Mouse (Mus musculus): Measurements from ENCODE around the gene Mmaa.
A peak's percentile ranks its signal among the peaks of the same experiment; 100 is the strongest.

Mmaa gene

DNA sequence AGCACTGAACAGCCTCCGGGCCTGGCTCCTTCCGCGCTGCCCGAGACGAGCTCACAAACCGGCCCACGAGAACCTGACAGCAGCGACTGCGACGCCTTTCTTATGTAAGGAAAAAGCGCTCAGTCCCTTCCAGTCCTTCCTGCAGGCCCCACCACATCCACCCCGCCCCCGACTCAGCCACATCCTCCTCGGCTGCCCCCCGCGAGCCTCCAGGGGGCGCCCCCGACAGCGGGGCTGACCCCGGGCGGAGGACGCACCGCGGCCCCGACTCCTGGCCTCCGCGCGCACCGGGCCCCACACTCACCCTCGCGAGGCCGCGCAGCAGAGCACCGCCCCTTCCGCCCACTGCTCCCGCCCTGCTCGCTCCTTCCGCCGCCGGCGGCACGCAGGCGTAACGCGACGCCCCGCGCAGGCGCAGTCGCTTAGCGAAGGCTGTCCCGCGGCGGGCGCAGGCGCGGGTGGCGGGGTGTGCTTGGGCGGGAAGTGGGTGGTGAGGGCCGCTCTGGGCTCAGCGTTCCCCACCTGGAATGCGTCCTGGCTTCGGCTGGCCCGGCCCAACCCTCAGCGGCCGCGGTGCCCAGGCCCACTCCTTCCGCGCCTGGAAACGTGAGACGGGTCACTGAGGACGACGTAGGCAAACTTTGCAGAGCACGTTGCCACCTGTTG is at the start of gene Mmaa:
Mmaa (minus strand) TSS at position 328 of the 666 bp plus-strand sequence.
- peak; percentile 98 for DNase-seq (ENCODE audit: low spot score)

DNA sequence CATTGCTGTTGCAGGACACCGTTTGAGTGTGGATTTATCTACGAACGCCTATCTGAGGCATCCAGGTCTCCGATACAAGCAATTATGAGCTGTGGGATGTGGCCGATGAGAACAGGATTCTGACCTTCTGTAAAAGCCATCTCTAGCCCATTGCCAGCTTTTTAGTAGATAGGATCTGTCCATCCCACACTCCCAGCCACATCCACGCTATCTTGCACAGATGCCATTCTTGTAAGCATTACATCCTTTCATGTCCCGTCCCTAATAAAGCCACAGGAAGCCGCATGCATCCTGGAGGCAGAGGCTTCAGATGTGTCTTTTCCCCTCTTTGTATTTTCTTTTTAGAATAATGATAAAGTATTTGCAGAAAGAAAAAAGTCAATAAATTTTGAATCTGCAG is 46.5 kb upstream of the Mmaa start:
- DNase-seq (ENCODE audit: low spot score): no peak

DNA sequence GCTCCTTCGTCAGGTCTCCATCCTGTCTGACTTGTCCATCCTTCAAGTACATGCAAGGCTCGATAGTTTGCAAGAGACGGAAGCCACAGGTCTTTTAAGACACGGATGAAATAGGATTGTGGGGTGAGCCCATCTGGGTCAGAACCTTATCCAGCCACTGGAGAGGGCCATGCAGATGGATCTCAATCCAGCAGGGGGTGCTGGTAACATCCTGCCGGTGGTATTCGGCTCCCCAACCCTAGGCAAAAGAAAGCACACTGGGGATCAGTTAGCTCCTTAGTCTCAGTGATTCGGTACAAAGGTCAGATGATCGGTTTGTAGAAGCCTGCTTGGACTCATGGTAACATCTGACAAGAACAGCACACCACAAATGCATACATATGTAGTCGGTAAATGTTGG is 44.8 kb upstream of the Mmaa start:
- DNase-seq (ENCODE audit: low spot score): no peak

DNA sequence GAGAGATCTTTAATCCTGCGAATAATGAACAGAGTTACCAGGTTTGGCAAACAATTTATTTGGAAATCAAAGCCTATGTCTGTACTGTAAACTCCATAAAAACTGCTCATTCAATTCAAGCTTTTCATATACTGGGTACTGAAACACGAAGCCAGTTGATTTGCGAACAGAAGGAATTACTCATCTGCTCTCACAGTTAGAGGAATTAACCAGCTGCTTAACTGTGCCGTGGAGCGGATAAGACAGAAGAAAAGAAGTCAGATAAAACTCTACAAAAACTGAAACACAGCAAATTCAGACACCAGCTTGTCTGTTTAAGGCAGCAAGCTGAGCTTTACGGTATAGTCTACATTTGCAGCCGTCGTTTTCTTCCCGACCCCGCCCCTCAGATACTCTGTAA is 43.9 kb upstream of the Mmaa start:
- DNase-seq (ENCODE audit: low spot score): no peak

DNA sequence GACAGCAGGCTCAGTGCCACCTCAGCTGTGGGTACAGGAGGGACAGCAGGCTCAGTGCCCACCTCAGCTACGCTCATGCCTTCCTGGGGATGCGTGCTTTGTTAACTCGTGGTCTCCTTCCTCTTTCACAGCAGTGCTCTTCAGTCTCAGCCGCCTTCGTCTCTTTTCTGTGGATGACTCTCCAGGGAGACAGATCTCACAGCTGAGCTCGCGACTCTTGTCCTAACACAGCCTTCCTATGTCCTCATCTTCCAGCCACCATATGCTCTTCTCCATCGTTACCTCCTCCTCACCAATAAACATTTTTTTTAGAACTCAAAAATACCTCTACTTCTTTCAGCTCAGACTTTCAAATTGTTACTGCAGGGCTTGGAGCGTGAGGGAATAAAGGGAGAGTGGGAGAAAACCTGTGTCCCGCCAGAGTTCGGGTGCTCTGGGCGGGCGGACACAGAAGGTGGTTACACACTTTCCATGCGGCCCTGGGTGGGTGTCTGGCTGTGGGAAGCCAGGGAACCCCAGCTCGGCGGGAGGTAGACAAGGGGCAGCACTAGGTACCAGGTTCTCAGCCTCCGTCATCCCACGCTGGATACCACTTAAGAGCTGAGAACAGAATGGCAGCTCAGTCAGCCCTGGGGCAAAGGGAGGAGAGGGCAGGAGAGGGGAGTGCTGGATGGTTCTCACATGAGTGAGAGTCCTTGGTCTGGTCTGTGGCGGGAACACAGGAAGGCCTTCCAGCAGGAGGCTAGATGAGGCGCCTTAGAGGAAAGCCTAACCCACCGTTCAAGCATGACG is 37.6 kb upstream of the Mmaa start:
- DNase-seq (ENCODE audit: low spot score): no peak

DNA sequence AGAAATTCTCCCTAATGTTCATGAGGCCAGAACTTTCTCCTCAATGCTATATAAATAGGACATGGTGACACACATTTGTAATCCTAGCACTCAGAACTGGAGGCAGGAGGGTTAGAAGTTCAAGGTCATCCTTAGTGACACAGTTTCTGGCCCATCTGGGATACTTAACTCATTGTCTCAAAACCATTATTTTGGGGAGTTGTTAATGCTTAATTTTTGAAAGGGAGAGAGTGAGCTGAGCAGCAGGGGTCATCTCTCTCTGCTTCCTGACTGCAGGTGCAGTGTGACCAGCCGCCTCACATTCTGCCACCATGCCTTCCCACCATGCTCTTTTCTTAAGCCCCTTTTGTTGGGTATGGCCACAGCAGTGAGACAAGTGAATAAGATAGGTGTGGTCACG is 36.8 kb upstream of the Mmaa start:
- no peak for DNase-seq (ENCODE audit: low spot score)

DNA sequence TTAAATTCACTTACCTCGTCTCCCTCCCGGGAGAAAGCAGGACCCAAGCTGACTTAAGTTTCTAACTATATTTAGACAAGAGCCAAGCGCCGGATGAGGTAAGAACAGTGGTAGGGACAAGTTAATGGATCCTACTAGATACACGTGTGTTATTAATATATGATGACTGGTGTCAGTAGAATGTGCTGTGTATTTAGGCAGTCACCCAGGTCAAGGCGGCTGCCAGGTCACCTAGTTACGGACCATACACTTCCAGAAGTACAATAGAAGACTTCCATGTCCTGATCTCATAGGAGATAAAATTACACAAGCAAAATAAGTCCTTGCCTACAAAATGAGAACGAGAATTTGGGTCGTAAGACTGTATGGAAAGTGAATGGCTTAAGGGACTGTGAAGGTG is 36.3 kb upstream of the Mmaa start:
- DNase-seq (ENCODE audit: low spot score): no peak

DNA sequence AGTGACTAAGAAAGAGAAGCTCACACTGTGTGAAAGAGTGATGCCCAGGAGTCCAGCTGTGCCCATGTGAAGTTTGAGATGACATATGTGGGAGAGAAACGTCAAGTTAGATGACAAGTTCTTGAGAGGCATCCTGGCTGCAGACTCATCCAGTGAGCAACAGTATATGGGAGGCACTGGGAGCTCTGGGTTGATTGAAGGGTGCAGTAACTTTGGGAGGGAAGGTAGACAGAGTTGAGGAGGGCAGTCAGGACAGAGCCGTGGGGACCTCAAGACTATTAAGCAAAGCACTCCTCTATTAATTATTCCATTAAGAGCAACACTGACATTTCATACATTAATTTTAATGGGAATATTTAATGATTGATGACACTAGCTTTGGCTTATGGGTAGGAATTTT is 35.0 kb upstream of the Mmaa start:
- no peak for DNase-seq (ENCODE audit: low spot score)

DNA sequence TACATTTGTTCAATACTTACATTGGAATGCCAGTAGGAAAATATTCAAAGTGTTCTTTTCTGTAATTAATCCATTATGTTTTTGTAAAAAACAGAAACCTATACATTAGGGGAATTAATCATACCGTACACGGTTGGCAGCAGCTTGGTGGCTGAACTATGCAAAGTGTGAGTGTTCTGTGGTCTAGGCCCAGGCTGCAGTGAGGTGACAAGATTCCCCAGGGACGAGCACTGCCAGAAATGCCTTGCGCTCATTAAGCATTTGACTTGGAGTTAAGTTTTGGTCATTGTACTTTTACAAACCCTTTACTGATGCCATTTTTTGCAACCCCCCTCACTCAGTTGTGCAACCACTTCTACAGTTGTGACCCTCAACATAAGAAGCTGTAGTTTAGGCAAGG is 34.4 kb upstream of the Mmaa start:
- no peak for DNase-seq (ENCODE audit: low spot score)

DNA sequence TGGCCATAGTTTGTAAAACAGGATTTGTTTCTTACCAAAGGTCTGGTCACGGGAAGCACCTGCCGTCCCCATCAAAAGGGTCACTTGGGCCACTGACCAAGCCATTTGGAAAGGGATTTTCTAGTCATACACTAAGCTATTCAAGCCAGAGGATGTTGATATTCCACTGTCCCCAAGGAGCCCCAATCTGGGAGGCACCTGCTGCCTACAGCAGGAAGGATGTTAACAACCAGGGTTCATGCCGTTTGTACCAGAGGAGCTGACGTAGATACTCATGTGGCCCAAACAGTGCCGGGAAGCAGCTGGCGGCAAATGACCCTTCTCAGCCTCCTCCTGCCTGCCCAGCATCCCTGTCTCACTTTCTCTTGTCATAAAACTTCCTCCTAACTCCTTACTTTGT is 30.8 kb upstream of the Mmaa start:
- no peak for DNase-seq (ENCODE audit: low spot score)

DNA sequence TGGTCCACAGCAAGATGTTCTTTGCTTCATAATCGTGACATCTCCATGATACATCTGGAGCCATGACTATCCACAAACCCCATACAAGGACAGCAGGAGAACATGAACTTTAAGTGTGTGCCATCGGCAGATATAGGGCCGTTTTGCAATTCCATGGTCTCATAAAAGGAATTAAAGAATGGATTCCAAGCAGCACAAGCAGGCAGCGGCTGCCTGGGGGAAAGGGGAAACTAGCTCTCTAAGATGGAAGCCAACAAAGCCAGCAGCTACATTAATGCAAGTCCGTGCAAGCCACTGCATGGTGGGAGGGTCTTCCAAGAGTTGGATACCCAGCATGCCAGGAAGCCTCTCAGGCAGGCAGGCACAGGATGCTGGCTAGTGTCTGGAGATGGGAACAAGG is 30.2 kb upstream of the Mmaa start:
- DNase-seq (ENCODE audit: low spot score): no peak

DNA sequence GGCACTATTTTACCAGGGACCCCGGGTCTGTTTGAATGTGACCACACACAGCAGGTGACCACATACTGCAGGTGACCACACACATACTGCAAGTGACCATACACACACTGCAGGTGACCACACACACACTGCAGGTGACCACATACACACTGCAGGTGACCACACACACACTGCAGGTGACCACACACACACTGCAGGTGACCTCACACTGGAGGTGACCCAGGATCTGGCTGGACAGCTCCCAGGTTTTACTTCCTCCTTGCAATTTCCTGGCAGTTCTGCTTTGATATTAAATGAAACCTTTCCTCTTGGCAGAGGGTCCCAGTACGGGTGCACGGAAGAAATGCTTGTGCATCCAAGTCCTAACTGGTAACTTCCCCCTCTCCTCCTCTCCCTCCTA is 29.3 kb upstream of the Mmaa start:
- DNase-seq (ENCODE audit: low spot score): no peak

DNA sequence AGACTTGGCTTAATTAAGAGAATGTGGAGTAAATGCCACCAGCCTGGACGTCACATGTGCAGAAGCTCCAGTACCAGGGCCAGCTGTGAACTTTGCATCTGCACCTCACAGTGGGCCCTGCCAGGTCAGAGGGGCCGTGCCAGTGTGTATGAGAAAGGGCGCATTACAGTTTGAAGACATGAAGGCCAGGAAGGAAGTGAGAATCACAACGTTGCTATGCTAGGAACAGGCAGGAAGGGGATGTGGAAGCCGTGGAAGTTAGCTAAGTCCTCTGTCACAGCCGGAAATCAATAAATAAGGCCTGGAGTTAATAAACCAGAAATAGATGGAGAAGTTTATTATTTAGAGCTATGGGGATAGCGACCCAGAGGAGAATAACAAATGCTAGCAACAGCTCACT is 28.4 kb upstream of the Mmaa start:
- DNase-seq (ENCODE audit: low spot score): no peak

DNA sequence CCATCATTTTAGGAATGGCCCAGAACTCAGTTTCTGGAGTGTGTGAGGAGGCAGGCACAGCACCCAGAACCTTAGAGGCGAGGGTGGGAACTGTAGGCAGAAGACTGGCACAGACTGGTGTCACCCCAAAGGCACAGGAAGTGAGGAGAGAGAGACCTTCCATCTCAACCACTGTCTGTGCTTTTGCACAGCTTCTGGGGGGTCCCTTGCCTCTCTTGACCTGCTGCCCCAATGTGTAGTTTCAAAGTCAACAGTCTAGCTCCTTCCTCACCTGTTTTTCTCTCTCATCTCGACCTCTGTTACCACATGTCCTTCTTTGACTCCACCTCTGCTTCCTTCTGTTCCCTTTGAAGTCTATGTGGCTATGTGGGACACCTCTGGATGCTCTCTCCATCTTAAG is 16.1 kb upstream of the Mmaa start:
- no peak for DNase-seq (ENCODE audit: low spot score)

DNA sequence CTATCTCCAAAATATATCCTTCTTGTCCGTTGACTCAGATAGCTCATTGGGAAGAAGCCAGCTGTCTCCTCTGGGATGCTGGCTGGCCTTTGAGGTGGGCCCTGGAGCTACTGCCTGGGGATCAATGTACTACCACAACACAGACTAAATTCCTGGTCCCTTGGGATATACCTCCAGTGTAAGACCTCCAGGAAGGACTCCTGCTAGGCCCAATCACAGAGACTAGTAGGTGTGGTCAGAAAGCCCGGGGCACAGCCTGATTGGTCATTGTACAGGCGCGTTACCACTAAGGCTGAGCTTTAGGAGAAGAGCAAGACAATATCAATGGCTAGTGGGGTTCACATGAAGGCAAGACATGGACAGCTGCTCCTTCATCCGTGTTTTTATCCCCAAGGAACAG is 11.2 kb upstream of the Mmaa start:
- no peak for DNase-seq (ENCODE audit: low spot score)

DNA sequence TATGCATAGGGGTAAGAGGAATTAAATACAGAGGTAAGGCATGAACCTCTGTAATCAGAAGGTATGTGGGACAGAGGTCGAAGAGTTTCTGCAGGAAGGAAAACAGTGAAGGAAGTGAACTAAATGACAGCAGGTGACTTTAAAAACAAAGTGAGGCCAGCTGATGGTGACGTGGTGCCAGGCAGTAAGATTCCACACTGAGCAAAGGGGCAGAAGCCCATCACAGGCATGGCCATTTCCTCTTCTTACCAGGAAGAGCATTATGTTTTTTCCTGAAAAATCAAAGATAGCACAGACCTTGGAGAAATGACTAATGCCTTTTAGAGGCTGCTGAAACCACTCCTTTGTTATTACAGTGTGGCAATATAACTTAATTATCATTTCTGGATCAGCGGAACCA is 6.8 kb upstream of the Mmaa start:
- DNase-seq (ENCODE audit: low spot score): no peak

DNA sequence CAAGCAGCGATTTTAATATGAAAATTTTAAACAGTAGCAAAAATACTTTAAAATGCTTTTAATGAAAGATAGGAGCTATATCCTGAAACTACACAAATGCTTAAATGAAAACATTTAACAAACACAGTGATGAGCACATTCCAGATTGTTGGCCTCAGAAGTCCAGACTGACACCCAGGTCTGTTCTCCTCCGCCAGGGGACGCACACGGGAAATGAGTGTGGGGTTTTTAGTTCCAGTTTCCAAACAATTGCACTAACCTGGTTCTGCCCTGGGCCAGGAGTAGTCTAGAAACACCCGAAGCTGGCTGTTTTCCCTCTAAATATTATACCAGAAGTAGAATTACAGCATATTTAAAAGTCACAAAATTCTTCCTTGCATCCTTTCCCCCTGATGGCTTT is 5.0 kb upstream of the Mmaa start:
- no peak for DNase-seq (ENCODE audit: low spot score)

DNA sequence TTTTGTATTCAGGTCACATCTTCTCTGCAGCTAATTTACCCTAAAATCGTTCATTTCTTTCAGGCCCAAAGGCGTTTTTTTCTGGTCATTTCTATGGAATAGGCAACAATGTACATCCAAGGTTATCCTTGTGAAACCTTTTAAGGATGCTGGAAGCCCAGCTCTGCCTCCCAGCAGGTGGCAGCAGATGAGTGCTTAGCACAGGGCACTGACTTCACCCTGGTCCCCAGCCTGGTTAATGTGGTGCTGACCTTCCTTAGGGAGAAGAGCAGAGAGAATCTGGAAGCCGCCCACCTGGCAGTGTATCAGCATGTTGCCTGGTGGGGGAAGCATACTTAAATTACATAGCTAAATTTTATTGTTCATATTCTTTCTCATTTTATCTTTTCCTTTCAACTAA is 3.0 kb upstream of the Mmaa start:
- peak; percentile 41 for DNase-seq (ENCODE audit: low spot score)

DNA sequence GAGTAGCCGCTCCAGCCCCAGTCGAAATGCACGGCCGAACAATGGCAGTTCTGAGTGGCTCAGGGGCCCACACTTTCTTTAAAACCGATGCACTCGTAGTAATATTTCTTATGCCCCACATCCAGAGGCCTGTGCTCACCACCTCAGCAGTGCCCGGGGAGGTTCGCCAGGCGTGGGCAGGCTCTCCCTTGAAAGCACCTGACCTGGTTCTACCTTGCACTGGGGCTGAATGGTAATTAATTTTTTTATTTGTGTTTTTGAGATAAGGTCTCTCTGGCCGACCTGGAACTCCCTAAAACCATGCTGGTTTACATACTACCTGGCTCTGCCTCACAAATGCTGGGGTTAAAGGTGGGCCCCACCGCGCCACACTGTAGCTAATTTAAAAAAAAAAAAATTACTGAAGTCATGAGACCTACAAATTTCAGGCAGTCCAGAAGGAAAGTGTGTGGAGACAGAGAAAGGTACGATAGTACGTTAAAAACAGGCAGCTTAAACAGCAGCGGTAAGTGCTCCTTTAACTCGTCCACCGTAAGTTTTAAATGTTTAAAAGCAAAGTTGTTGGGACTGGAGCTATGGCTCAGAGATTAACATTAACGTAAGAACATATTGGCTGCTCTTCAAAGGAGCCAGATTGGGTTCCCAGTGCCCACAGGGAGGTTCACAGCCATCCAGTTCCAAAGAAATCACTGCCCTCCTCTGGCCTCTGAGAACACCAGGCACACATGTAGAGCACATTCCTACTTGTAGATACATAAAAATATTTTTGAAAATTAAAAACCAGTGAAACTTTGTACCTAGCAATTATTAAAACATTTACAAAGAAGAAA is 754 bp upstream of the Mmaa start:
- no peak for DNase-seq (ENCODE audit: low spot score)

DNA sequence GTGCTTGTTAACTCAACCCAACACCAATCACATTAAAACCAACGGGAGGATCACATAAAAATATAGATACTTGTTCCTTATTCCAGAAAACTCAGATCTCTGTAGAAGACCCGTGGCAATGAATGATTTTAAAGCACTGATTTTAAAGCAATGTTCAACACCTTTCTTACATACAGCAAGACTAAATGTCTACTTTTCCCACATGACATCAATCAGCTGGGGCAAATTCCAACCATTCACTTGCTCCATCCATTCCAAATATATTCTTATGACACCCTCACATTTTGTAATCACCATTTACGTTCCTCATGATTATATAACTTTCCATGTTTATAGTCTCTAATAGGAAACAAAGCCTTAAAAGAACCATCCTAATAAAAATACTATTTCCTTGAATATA is 896 bp downstream of the Mmaa start:
- no peak for DNase-seq (ENCODE audit: low spot score)

DNA sequence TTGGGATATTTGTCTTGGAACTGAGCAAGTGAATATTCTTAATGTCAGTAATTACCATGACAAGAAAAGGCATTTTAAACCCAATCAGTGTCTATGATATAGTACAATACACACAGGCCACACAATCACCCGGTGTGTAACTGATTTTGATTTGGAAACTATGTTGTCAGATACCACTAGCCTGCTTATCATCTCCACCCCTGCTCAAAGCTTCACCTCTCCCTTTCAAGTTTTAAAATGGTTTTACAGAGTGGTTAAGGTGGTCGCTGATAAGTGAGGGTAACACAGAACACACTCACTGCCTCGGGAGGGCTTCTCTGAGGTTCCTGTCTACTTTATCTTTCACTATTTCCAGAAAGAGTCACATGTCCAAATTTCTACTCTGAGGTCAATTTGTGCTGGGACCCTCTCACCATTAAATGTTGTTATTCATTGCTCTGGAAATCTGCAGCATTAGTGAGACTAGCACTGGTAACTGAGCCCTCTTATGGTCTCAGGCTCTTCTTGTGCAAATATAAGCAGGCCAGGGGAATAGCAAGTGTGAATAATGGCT is 1.9 kb downstream of the Mmaa start:
- DNase-seq (ENCODE audit: low spot score): no peak

DNA sequence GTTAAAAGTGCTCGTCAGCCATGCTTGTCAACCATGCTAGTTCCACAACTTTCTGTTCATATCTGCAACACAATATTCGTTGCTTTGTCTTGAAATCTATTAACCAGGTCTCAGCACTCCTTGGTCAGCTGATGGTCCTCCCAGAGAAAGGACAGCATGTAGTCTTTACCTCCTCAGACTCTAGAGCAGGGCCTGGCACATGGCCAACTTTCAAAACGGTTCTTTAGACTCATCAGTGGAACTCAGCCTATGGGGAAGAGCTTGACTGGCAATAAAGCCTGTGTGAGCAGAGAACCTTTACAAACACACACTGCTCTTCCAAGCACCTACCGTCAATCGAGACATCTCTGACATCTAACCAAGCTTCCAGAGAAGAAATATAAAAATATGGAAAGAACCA is 5.1 kb downstream of the Mmaa start:
- no peak for DNase-seq (ENCODE audit: low spot score)

DNA sequence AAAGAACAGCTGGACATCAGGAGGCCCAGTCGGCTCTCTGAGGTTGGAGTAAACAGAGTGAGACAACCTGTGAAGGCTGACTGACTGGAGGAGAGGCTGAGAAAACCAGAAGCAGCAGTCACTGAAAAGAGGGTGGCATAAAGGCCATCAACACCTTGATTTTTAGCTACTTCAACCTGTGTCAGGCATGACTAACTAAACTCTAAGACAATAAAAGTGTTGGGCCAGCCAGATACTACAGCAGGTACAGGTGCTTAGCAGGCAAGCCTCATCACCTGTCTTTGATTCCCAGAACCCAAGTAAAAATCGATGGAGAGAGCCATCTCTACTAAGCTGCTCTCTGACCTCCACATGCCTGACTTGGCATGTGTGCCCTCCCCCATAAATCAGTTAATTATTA is 6.1 kb downstream of the Mmaa start:
- DNase-seq (ENCODE audit: low spot score): no peak

All from testis, postnatal 14 days (tissue).